Mouse (Mus musculus): ENCODE results near the gene Galnt10. TPM values are rescaled to one million over a fixed set of nuclear protein-coding genes. Genes with fewer than 3 reads are reported as not detected.

Gene Galnt10
- total RNA-seq, 2 experiments from 2014 or later = 9.4 to 9.9 TPM

DNA sequence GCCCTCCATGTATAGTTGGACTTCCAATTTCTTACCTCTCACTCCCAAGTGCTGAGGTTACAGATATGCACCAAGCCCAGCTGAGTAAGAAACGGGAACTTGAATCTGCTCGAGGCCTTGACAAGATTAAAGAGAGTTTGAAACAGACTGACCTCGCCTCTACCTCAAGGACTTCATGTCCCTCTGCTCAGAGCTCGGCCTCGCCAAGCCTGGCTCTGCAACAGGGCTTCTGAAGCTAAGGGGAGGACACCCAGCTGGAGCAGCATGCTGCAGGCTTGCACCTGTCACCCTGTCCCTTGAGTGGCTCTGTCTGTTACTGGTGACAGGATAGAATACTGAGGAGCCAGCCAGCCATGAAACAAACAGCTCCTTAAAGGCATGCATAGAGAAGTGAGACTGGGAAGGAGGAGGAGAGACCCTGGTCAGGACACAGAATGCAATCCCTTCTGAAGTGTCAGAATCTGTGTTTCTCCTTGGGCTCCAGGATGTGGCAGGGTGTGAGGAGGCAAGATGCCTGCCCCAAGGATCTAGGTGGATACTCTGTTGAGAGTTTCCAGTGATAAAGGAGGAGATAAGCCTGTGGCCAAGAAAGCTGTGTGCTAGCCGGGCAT, 11.2 kb upstream of the Galnt10 start:
- DNase-seq (ENCODE audit: low spot score in 2 of 2) = no peak

DNA sequence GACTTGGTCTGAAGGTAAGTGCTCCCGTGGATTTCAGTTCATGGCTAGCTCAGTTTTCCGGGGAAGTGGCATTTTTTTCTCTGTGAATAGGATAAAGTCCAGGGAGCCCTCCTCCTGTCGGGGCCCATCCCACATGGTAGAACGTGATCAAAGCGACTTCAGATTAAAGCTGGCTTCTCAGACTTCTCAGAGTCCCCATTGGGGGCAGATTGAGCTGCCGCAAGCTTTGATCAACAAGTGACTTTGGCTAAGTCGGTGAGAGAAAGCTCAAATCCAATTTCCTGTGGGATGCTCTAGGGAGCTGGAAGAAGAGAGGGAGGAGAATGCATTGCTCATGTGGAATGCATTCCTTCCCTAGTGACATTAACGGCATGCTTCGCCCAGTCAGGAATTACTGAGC, 10.1 kb upstream of the Galnt10 start:
- no peak for DNase-seq (ENCODE audit: low spot score in 2 of 2)

DNA sequence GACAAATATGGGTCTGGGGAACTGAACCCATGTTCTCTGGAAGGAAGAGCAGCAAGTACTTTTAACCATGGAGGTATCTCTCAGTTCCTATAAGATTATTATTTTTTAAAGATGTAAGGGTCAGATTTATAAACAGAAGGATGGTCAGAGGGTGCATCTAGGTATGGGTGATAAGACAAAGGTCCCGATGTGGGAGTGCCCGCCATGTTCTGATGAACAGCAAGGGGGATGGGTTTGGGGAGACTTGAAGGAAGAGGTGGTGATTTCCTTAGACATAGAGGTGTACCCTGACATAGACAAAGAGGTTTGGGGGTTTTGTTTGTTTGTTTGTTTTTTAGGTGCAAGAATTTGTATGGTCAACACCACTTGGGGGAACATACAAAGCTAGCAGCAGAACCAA, 1.6 kb upstream of the Galnt10 start:
- no peak for DNase-seq (ENCODE audit: low spot score in 2 of 2)

DNA sequence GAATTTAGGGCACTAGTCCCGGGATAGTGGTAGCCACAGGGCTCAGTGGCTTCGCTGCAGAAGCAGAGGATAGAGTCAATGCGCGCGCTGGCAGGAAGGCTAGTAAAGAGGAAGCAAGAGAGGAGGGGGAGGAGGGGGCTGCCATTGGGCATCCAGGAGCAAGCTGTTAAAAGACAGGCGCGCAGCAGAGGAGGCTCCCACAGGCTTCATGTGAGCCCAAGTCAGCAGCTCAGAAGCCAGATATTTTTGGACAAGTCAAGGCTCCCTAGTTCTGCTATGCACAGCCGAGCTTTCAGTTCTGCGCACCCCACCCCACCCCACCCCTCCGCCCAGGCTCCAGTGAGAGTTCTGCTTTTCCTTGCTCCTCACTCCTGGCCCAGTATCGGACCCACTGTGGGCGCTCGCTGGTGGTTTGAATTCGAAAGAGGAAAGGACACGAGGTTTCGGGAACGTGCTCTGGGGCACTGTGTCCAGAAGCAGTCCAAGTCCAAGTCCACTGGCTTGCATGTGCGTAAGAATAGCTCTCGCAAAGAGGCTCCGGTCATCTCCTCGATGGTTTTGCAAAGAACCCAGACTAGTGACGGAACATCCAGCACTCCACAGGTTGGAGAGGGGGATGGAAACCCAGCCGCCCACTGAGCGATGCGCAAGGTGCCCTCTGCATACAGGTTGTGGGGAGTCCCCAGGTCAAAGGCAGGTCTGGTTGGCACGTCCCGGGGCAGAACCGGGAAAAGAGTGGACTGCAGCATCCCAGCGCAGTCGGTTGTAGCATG, 811 bp upstream of the Galnt10 start:
- DNase-seq (ENCODE audit: low spot score in 2 of 2) = no peak

DNA sequence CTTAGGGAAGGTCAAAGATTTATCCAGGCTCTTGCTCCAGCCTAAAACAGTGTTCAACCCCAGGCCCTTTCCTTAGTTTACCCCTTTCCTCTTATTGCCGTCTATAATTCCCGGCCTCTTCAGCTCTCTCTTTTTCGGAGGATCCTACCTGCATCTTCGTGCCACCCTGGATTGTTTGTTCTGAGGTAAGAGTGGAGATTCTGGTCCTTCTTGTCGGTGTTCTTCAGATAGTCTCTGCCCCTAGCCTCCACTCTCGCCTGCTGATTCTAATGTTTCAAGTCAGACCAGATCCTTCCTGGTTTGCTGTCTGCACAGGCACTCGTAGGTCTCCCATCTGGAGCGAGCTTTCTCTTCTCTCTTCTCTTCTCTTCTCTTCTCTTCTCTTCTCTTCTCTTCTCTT, 605 bp downstream of the Galnt10 start:
- no peak for DNase-seq (ENCODE audit: low spot score in 2 of 2)

DNA sequence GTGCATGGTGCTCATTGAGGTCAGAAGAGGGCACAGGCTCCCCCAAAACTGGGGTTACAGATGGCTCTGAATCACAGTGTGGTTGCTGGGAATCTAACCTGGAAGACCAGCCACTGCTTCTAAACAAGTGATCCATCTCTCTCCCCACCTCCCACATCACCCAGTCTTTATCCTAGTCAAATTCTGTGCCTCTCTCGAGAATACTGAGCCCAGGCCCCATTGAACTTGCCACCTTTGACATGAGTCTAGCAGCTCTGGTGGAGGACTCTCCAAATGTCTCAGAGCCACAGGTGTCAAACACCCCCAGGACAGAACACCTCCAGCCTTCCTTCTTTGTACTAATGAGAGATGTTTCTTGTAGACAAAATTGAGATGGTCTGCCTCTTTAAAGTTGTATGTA, 1.2 kb downstream of the Galnt10 start:
- DNase-seq (ENCODE audit: low spot score in 2 of 2) = no peak

DNA sequence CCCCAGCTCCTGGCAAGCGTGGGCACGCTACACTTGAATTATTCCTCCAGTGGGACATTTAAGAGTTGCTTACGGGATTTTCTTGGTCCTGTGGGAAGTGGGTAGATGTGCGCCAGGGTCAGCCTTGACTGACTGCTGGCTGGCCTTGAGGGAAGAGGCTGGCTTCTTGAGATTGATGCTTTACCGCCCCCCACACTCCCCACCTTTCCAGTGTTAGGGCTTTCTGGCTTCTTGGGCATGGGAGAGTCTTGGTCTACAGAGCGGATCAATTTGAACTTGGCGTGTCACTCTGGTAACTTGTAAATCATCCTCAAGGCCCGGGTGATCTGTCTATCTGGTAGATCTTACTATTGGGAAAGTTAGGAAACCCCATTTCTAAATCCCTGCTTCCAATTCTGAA, 1.7 kb downstream of the Galnt10 start:
- DNase-seq (ENCODE audit: low spot score in 2 of 2) = no peak

DNA sequence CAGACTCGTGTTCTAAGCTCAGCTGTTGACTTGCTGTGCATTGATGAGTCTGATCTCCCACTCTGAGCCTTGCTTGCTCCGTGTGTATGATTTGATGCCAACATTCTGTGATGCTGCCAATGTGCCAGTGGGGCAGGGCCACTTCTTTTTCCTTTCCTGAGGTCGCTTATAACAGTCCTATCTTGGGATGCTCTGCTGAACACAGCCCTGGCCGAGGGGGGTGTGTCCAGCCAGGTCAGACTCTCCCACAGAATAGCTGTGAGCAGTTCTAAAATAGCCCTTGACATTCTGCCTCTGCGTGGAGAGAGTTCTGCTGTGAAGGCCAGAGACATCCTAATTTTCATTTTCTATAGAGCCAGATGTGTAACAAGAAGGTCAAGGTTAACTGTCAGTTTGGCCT, 2.2 kb downstream of the Galnt10 start:
- no peak for DNase-seq (ENCODE audit: low spot score in 2 of 2)

DNA sequence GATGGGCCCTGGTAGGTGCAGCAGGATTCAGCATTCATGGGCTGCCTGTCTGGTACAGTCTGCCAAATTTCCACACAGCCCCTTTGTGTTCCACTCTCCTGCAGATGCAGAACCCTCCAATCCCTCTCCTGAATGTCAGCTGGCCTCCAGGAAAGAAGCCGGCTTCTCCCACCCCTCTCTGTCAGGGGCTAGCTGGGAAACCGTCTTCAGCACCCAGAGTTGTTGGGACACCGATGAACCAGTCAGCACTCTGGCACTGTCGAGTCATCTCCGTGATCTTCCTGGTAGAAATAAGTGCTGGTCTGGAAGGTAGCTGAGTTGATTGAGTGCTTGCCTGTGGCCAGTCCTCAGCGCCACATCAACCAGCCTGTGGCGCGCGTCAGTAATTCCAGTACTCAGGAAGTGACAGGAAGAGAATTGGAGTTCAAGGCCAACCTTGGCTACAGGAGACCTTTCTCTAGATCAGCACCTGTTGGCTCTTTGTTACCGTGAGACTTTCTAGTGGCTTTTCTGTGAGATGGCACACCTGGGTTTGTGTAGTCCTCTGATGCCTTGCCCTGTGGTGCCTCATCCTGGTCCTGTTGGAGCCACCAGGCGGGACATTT, 3.1 kb downstream of the Galnt10 start:
- DNase-seq (ENCODE audit: low spot score in 2 of 2) = no peak

DNA sequence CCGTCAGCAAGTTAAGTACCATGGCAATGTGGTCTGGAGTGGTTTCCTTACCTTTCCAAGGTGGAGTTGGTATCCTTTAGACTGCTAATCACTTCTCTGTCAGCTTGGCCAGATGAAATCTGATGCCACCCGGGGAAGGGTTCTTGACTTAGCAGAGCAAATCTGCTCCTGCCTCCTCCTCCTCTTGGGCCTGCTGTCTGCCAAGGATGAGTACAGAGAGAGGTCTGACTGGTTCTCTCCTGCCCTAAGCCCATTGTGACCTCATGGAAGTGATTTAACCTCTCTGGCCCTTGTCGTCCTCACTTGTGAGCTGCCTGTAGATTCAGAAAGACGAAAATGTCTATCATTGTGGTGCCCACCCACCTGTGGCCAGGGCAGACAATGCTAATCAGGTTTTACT, 4.0 kb downstream of the Galnt10 start:
- no peak for DNase-seq (ENCODE audit: low spot score in 2 of 2)

DNA sequence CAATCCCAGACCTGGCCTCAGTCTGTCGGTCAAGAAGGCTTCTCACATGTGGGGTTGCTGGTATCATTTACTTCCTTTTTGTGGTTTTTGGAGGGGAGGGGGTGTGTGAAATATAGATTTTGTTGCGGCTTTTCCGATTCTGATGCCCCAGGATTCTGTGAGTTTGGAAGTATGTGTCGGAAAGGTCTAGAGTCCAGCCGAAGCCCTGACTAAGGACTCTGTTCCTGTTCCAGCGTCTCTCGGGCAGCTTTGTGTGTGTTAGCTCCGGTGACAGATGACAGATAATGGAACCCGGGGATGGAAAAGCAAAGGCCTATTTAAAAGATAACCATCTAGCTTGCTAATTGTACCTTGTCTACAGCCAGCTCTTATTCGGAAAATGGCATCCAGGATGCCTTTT, 4.4 kb downstream of the Galnt10 start:
- no peak for DNase-seq (ENCODE audit: low spot score in 2 of 2)

DNA sequence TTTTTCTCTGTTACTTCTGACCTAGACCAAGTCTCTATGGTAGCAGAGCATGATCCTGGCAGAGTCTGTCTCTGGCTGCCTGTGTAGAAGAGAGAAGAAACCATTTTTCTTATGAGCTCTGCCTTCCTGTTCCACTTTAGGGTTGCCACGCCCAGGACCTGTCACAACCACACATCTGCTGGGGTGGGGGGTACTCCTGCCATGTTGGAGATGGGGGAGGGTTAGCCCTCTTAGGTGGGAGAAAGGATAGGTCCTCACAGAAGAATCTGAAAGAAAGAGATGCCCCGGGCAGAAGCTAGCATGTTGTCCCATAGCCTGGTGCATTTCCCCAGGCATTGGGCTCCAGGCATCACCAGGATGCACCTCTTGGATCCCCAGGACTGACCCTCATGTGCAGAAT, 5.6 kb downstream of the Galnt10 start:
- DNase-seq (ENCODE audit: low spot score in 2 of 2) = no peak

DNA sequence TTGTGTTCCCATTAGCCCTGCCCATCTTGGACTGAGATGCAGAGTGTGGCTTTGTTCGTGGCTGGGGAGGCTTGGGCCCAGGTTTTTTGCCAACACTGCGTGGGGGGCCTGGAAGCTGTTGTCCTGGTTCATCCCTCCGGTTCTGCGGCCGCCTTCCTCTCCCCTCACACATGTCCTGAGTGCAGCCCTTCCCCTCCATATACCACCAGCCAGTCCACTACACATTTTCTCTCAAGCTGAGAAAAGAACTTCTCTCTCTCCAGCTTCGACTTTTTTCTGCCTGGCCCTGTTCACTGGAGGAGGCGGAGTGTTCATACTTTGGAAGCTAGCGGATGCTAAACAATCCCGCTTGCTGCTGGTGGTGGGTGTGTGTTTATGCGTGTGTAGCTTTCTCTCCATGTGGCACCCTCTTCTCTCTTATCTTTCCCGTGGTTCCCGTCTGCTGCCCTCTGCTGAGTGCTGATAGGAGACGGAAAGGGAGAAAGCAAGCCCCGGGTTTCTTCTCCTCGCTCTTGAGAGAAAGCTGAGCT, 6.1 kb downstream of the Galnt10 start:
- DNase-seq (ENCODE audit: low spot score in 2 of 2) = peak; percentile 33 to 79

DNA sequence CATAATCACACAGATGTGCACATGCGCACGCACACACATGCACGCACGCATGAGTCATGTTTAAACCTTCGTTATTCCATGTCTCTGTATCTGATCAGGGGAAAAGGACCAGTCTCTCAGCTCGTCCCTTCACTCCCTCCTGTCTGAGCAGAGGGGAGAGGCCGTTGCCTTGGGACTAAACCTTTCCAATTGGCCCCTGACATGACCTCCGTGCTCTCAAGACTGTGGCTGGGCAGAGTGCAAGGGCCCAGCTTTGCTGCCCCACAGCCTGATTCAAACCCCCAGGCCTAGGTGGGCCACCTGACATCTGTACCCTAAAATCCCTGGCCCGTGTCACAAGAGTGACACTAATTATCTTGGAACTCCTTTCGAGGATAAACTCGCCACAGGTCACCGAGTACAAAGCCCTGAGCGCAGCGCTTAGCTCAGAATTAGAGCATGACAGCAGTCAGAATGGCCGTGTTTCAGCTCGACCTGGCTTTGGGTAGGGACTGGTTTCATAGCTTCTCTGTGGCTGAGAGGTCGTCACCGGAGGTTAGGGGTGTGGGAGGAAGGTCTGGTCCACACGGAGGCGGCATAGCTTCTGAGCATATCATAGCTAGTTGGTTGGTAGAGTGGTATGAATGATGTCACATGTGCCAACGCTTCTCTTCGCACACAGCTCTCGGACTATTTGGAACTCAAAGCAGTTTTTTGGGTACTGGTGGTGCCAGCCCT, 7.1 kb downstream of the Galnt10 start:
- DNase-seq (ENCODE audit: low spot score in 2 of 2) = no peak

DNA sequence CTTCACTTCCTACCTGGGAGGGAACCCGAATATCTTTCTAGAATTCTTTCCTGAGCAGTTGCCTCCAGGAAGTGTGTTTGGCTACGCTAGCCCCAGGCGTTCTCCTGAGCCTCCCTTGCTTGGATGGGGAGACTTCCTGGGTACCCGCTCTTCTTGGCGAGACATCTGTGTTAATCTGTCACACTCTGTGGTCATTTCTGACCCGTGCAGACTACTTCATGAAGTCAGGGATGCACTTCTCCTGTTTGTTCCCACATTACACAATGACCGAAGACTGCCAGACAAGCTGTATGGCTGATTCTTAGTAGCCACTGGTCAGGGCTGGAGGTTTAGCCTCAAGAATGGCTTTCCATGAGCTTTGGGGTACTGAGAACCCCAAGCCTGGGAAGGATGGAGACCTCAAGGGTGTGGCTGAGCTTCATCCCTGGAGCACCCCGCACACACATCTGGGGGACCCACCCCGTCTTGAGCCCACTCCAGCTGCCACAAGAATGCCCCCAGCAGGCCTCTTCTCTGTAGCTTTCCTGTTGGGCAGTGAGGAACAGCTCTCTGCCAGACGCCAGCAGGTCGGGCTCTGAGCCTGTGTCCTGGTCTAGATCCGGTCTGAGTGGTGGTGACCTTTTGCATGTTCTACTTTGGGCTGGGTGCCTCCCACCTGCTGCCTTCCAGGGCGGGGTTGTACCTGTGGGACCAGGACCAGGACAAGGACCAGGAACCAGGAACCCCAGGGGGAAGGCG, 7.8 kb downstream of the Galnt10 start:
- no peak for DNase-seq (ENCODE audit: low spot score in 2 of 2)

DNA sequence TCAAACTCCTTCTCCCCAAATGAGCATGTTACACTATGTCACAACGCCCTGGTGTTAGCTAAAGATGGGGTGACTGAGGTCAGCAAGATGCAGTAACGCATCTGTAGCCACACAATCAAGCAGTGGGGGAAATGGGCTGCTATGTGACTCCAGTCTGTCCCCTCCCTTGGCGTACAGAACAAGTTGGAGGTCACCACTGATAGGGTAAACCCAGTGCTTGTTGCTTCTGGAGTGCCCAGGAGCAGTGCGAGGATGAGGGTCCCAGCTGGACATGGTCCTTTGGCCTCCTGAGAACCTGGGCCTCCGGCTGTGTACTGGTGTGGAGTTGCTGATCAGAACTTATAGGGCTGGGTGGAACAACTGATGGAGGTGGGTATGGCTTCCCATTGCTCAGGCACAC, 8.6 kb downstream of the Galnt10 start:
- no peak for DNase-seq (ENCODE audit: low spot score in 2 of 2)

DNA sequence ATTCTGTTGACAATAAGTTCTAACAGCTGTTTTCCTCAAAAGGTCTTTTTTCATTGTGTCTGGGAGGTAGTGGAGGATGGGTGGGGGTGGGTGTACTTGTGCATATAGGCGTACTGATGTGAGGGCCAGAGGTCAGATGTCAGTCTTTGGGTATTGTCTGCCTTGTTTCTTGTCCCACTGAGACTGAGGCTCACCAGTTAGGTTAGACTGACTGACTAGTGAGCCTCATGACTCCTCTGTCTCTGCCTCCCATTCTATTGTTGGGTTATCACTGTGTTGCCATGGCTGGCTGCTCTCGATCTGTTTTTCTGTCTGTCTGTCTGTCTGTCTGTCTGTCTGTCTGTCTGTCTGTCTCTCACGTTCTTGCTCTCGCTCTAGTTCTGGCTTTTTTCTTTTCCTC, 9.1 kb downstream of the Galnt10 start:
- no peak for DNase-seq (ENCODE audit: low spot score in 2 of 2)

DNA sequence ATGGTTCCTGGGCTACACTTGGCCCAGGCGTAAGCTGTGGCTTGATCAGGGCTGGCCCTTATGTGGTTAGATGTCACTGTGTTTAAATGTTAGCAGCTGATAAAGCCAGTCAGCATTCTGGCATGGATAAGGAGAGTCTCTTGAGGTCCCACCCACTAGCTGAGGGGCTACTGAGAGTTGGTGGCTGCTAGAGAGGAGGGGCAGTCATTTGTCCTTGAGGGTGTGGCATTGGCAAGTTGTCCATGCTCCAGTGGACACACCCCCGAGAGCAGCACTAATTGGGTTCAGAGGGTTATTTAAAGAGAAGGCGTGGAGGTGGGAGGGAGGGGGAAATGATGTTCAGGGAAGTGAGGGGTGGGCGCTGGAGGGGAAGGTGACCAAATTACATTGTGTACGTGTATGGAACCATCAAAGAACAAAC, 9.7 kb downstream of the Galnt10 start:
- DNase-seq (ENCODE audit: low spot score in 2 of 2) = no peak

DNA sequence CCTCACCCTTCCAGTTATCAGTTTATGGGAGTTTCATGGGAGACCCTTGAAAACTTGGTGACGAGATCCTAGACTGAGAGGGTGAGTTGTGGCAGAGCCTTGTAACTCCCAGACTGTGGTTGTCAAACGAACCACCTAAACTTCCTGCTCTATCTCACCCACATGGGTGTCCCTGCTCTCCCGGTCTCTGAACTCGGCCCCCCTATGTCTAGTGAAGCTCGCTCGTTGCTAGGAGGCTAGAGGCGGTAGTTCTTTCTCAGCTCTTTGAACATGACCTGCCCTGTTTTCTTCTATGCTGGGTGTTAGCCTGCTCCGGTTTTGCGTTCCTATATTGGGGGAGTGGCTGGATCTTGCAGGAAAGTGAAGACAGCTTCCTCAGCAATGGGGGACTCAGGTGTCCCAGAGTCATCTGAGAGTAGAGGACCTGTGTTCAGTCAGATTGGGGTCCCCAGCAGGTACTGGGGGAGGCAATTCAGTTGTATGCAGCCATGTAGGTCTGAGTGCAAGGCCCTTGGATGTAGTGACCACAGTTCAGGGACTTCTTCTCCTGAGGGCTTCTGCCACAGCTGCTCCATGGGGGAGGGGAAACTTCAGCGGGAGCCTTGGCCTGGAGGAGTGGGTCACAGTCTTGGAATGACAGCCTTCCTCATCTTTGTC, 10.6 kb downstream of the Galnt10 start:
- DNase-seq (ENCODE audit: low spot score in 2 of 2) = no peak

DNA sequence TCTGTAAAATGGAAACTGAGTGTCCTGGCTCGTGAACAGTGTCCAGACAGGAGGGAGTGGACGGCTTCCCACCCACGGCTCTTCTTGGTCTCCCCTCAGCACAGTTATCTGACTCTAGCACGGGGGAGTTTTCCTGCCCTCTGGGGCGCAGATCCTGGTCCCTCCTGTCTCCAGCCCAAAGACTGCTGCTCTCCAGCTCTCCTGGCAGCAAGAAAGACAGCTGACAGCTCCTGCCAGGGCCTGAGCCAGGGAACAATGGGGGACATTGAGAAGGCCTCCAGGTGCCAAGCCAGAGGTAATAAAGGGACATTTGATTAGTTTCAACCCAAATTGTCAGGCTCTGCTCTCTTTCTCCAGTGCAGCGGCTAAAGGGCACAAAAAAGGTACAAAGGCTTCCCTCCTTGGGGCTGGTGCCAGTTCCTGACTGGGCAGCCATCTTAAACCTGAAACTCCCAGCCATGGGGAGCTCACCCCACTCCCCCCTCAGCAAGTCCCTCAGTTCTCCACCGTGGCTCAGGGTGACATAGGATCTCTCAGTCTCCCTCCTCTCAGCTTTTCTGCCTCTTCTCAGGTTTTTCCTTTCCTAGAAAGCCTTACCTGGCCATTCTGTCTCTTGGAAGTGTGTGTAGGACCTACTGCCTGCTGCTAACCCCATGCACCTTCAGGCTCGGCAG, 11.5 kb downstream of the Galnt10 start:
- no peak for DNase-seq (ENCODE audit: low spot score in 2 of 2)

Measured in layer of hippocampus, postnatal 14 days (tissue).